Mouse (Mus musculus): ENCODE measurements at regions not wholly inside any gene's neighbourhood (a gene's known extent, or its start where the extent isn't known, plus 50 kb on each side); places are given as distances from the start of the nearest gene placed in this dataset.

GRCm38 (mm10) chr4:105390378-105390777 lies 233.2 kb downstream of the Plpp3 start:
- DNase-seq (ENCODE audit: low spot score in 2 of 2) = no peak

- no peak for DNase-seq (ENCODE audit: low spot score in 2 of 2)
These were observed 237.2 kb downstream of the Plpp3 start for GRCm38 (mm10) chr4:105394366-105394765.

GRCm38 (mm10) chr4:105397451-105397850 lies 240.3 kb downstream of the Plpp3 start:
- DNase-seq (ENCODE audit: low spot score in 2 of 2) = no peak

- DNase-seq (ENCODE audit: low spot score in 2 of 2) = no peak
These were observed 244.9 kb downstream of the Plpp3 start for GRCm38 (mm10) chr4:105402021-105402420.

GRCm38 (mm10) chr4:105403169-105403568 lies 246.0 kb downstream of the Plpp3 start:
- DNase-seq (ENCODE audit: low spot score in 2 of 2) = no peak

GRCm38 (mm10) chr4:105403686-105404085 lies 246.5 kb downstream of the Plpp3 start:
- no peak for DNase-seq (ENCODE audit: low spot score in 2 of 2)

- no peak for DNase-seq (ENCODE audit: low spot score in 2 of 2)
These were observed 248.6 kb downstream of the Plpp3 start for GRCm38 (mm10) chr4:105405728-105406127.

GRCm38 (mm10) chr4:105406786-105407464 lies 249.8 kb downstream of the Plpp3 start:
- no peak for DNase-seq (ENCODE audit: low spot score in 2 of 2)

- no peak for DNase-seq (ENCODE audit: low spot score in 2 of 2)
These were observed 251.7 kb downstream of the Plpp3 start for GRCm38 (mm10) chr4:105408896-105409295.

GRCm38 (mm10) chr4:105417166-105417565 lies 260.0 kb downstream of the Plpp3 start:
- no peak for DNase-seq (ENCODE audit: low spot score in 2 of 2)

- DNase-seq (ENCODE audit: low spot score in 2 of 2) = no peak
These were observed 265.3 kb downstream of the Plpp3 start for GRCm38 (mm10) chr4:105422466-105422865.

GRCm38 (mm10) chr4:105423727-105424201 lies 266.6 kb downstream of the Plpp3 start:
- no peak for DNase-seq (ENCODE audit: low spot score in 2 of 2)

- no peak for DNase-seq (ENCODE audit: low spot score in 2 of 2)
These were observed 267.9 kb downstream of the Plpp3 start for GRCm38 (mm10) chr4:105425086-105425485.

- no peak for DNase-seq (ENCODE audit: low spot score in 2 of 2)
These were observed 270.4 kb downstream of the Plpp3 start for GRCm38 (mm10) chr4:105427581-105427980.

GRCm38 (mm10) chr4:105429381-105430100 lies 272.4 kb downstream of the Plpp3 start:
- no peak for DNase-seq (ENCODE audit: low spot score in 2 of 2)

- no peak for DNase-seq (ENCODE audit: low spot score in 2 of 2)
These were observed 275.3 kb downstream of the Plpp3 start for GRCm38 (mm10) chr4:105432461-105432860.

GRCm38 (mm10) chr4:105437141-105437540 lies 280.0 kb downstream of the Plpp3 start:
- DNase-seq (ENCODE audit: low spot score in 2 of 2) = no peak

GRCm38 (mm10) chr4:105449046-105449860 lies 292.1 kb downstream of the Plpp3 start:
- DNase-seq (ENCODE audit: low spot score in 2 of 2) = peak in 1 of 2 experiments; percentile 26

- no peak for DNase-seq (ENCODE audit: low spot score in 2 of 2)
These were observed 293.7 kb downstream of the Plpp3 start for GRCm38 (mm10) chr4:105450881-105451280.

GRCm38 (mm10) chr4:105451871-105452270 lies 294.7 kb downstream of the Plpp3 start:
- no peak for DNase-seq (ENCODE audit: low spot score in 2 of 2)

GRCm38 (mm10) chr4:105456955-105457621 lies 299.9 kb downstream of the Plpp3 start:
- peak in 1 of 2 experiments; percentile 3 for DNase-seq (ENCODE audit: low spot score in 2 of 2)
